Mouse (Mus musculus): Measurements from ENCODE around the gene Cercam. TPM values are rescaled to one million over a fixed set of nuclear protein-coding genes. Genes with fewer than 3 reads are reported as not detected.
"Not testable (repeated sequence)": the region's sequence is repeated elsewhere in the genome, so short reads cannot be mapped to it uniquely, and the experiment has no call there.

The Cercam gene
- total RNA-seq, 2 experiments from 2014 or later, result 13.0 to 13.9 TPM

- DNase-seq, result peak; percentile 87 to 90
- intact Hi-C loops (cut with DNase I), result no loop called here
Measured at GRCm38 (mm10) chr2:29889991-29890833, 21.2 kb downstream of the Cercam start.

- intact Hi-C loops (cut with DNase I), result no loop called here
- no peak for DNase-seq
Measured at GRCm38 (mm10) chr2:29891773-29892172, 22.8 kb downstream of the Cercam start.

GRCm38 (mm10) chr2:29896071-29896470 is 27.1 kb downstream of the Cercam start:
- DNase-seq, result no peak
- intact Hi-C loops (cut with DNase I), result loop anchor here (5.0 kb wide), 1 partner anchor 111 kb away; no protein-coding TSS in a partner anchor

DNA sequence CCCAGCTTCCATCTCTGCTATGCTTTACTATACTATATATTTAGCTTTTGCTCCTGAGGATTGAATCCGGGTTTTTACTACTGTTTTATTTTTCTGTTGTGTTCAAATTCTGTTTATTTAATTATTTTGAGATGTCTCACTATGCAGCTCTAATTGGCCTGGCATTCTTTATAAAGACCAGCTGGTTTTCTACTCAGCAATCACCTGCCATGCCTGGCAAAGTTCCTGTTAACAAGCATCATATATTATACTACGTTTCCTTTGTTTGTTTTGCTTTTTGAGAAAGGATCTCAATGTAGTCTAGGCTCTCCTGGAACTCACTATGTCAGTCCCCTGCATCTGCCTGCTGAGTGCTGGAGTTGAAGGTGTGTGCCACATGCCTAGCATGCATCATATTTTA is 28.4 kb downstream of the Cercam start:
- no peak for DNase-seq
- intact Hi-C loops (cut with DNase I), result loop anchor here (5.0 kb wide), 1 partner anchor 110 kb away; no protein-coding TSS in a partner anchor

DNA sequence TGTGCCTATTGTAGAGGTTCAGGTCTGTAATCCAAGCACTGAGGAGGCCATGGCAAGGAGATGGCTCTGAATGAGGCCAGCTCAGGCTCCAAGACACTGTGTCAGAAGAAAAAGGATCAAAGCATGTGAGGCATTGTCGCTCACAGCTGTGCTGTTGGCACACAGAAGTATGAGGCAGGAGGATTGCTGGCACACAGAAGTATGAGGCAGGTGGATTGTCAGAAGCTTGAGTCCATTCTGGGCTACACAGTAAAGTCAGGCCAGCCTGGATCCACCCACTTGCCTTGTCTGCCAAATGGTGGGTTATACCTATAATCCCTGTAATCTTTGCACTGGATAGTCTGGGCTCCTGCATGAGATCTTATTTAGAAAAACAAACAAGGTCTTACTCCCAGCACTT is 29.1 kb downstream of the Cercam start:
- no peak for DNase-seq
- intact Hi-C loops (cut with DNase I), result loop anchor here (5.0 kb wide), 1 partner anchor 109 kb away; no protein-coding TSS in a partner anchor

DNA sequence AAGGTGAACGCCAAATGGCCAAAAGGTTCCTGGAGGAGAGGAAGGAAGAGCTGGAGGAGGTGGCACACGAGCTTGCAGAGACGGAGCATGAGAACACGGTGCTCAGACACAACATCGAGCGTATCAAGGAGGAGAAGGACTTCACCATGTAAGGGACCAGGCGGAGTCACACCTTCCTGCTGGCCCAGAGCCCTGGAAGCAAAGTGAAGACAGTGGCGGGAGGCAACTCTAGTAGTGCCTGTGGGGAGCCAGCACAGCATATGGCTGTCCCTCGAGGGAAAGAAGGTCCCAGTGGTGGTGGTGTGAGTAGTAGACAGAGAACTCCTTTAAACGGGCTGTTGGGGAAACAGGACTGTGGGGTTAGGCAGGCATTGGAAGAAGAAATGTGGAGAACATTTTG is 33.2 kb downstream of the Cercam start:
- DNase-seq, result no peak
- intact Hi-C loops (cut with DNase I), result no loop called here

- DNase-seq; intact Hi-C loops (cut with DNase I): not testable (repeated sequence)
Measured at GRCm38 (mm10) chr2:29908171-29908570, 39.2 kb downstream of the Cercam start.

- no peak for DNase-seq
- intact Hi-C loops (cut with DNase I), result no loop called here
Measured at GRCm38 (mm10) chr2:29910042-29910441, 41.1 kb downstream of the Cercam start.

- intact Hi-C loops (cut with DNase I), result no loop called here
- DNase-seq, result no peak
Measured at GRCm38 (mm10) chr2:29917621-29918020, 48.7 kb downstream of the Cercam start.

DNA sequence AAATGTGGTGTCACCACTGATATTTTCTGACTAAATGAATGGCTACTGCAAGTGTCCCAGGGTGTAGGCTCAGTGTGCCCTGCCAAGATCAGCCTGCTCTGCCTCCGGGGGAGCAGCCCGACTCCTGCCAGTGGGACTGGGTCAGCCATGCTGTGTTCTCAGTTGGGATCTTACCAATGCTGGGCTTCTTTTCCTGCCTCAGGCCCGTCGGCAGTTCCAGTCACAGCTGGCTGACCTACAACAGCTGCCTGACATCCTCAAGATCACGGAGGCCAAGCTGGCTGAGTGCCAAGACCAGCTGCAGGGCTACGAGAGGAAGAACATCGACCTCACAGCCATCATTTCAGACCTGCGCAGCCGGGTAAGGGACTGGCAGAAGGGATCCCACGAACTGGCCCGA is 53.0 kb downstream of the Cercam start:
- intact Hi-C loops (cut with DNase I), result no loop called here
- peak; percentile 79 to 87 for DNase-seq

- intact Hi-C loops (cut with DNase I), result no loop called here
- DNase-seq, result no peak
Measured at GRCm38 (mm10) chr2:29926542-29926941, 57.6 kb downstream of the Cercam start.

- DNase-seq, result no peak
- intact Hi-C loops (cut with DNase I), result no loop called here
Measured at GRCm38 (mm10) chr2:29930506-29930905, 61.5 kb downstream of the Cercam start.

DNA sequence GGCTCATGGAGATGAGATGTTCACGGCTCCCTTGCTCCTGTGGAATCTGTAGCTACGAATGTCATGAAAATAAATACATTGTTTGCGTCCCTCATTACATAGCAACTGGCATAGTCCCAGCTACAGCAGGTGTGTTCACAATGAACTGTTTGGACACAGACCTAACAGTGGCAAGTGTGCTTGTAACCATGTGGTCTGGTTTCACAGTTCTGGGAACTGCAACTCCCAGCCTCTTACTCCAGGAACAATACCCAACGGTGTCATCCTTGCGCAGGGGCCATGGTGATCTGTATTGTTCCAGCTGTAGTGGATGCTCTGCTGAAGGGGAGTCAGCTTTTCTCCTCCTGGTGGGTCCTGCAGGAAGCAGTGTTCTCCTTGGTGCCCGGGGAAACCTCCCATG is 62.2 kb downstream of the Cercam start:
- DNase-seq, result no peak
- intact Hi-C loops (cut with DNase I), result no loop called here

Small RNA genes lying within 50 kb of the gene (microRNA-seq; reads per million reads assigned to microRNA genes)
- gene Mir219a-2, result 0 reads per million in 2 experiments
- gene Mir219b, result 0 reads per million in 2 experiments

Other genes with a start within 250 kb of the Cercam start
- 100 to 1,000 TPM in 1 of 2 experiments, 10 to 100 TPM in 1; 92.7 to 102 TPM for gene Rapgef1, start 249.4 kb upstream of the Cercam start, total RNA-seq (2021)
- gene Gm13420, start 117.5 kb upstream of the Cercam start, total RNA-seq (2021), result not detected
- not detected for gene Gm13547, start 109.9 kb upstream of the Cercam start, total RNA-seq (2021)
- 10 to 100 TPM; 14.3 to 17.5 TPM for gene Coq4, start 81.7 kb upstream of the Cercam start, total RNA-seq (2021)
- 10 to 100 TPM; 37.2 to 37.4 TPM for gene Trub2, start 80.7 kb upstream of the Cercam start, total RNA-seq (2021)
- gene Slc27a4, start 66.5 kb upstream of the Cercam start, total RNA-seq (2021), result 10 to 100 TPM; 21.4 to 22.4 TPM
- gene Urm1, start 49.1 kb upstream of the Cercam start, total RNA-seq (2021), result 10 to 100 TPM; 36.5 to 40.4 TPM
- 10 to 100 TPM; 30.5 to 33.8 TPM for gene Odf2, start 20.1 kb downstream of the Cercam start, total RNA-seq (2021)
- gene Gle1, start 66.3 kb downstream of the Cercam start, total RNA-seq (2021), result 10 to 100 TPM; 26.0 to 26.2 TPM
- gene Sptan1, start 96.4 kb downstream of the Cercam start, total RNA-seq (2021), result 100 to 1,000 TPM; 334 to 351 TPM
- gene Wdr34, start 179.7 kb downstream of the Cercam start, total RNA-seq (2021), result 10 to 100 TPM in 1 of 2 experiments, 1 to 10 TPM in 1; 9.1 to 11.6 TPM
- gene Set, start 188.2 kb downstream of the Cercam start, total RNA-seq (2021), result 100 to 1,000 TPM; 131 to 149 TPM
- gene Pkn3, start 208.5 kb downstream of the Cercam start, total RNA-seq (2021), result 10 to 100 TPM; 11.4 to 12.9 TPM
- gene Zdhhc12, start 224.5 kb downstream of the Cercam start, total RNA-seq (2021), result 1 to 10 TPM; 7.5 to 7.8 TPM

Measured in heart, postnatal 10 days (tissue).